Mouse (Mus musculus) MEL (cell line): ENCODE measurements around the gene Sdccag8.

Experiments used
- CHD1 ChIP-seq: IDR thresholded peaks from 2 replicates; pipeline ENCODE4 v1.6.1; 2012; ENCODE audit warnings: low read depth, mild to moderate bottlenecking, inconsistent platforms, low read length, improper control_type of control experiment
- CTCF ChIP-seq, 3 experiments: IDR thresholded peaks in 2 of 3; conservative IDR thresholded peaks in 1 of 3; 2 replicates each; pipeline ENCODE4 v1.5.1; 2011 to 2012; ENCODE audit warnings: low read length in 3 of 3, low read depth in 2 of 3, mild to moderate bottlenecking in 2 of 3, improper control_type of control experiment in 1 of 3, inconsistent platforms in 1 of 3, mixed read lengths in 1 of 3, moderate library complexity in 1 of 3; ENCODE audit not compliant: control insufficient read depth in 1 of 3, insufficient read depth in 1 of 3, poor library complexity in 1 of 3, severe bottlenecking in 1 of 3
- E2F4 ChIP-seq: IDR thresholded peaks from 2 replicates; pipeline ENCODE4 v1.6.1; 2011; ENCODE audit warnings: low read depth, low read length, improper control_type of control experiment, borderline replicate concordance
- ELF1 ChIP-seq: IDR thresholded peaks from 2 replicates; pipeline ENCODE4 v1.6.1; 2014; ENCODE audit warnings: low read depth, mild to moderate bottlenecking, inconsistent platforms, low read length, improper control_type of control experiment, moderate library complexity
- EP300 ChIP-seq, 2 experiments: IDR thresholded peaks; 2 replicates each; pipeline ENCODE4 v1.6.1; 2011; ENCODE audit warnings: improper control_type of control experiment in 2 of 2, low read length in 2 of 2, low read depth in 1 of 2, mild to moderate bottlenecking in 1 of 2
- GATA1 ChIP-seq: IDR thresholded peaks from 2 replicates; pipeline ENCODE4 v1.6.1; 2011; ENCODE audit warnings: low read depth, low read length, improper control_type of control experiment
- JUND ChIP-seq: IDR thresholded peaks from 2 replicates; pipeline ENCODE4 v1.6.1; 2011; ENCODE audit warnings: low read depth, mild to moderate bottlenecking, improper control_type of control experiment, low read length
- NRF1 ChIP-seq: IDR thresholded peaks from 2 replicates; pipeline ENCODE4 v1.6.1; 2014; ENCODE audit warnings: low read depth, mild to moderate bottlenecking, inconsistent platforms, low read length, improper control_type of control experiment, moderate library complexity; ENCODE audit not compliant: poor library complexity, insufficient read depth, severe bottlenecking
- POLR2AphosphoS2 ChIP-seq: IDR thresholded peaks from 2 replicates; pipeline ENCODE4 v1.6.1; 2011; ENCODE audit warnings: low read length, improper control_type of control experiment
- POLR2AphosphoS5 ChIP-seq: IDR thresholded peaks from 2 replicates; pipeline ENCODE4 v1.6.1; 2012; ENCODE audit warnings: low read depth, borderline replicate concordance, mild to moderate bottlenecking, inconsistent platforms, low read length, moderate library complexity, mixed read lengths
- ZNF384 ChIP-seq: IDR thresholded peaks from 2 replicates; pipeline ENCODE4 v1.6.1; 2012; ENCODE audit warnings: low read depth, mild to moderate bottlenecking, inconsistent platforms, low read length, improper control_type of control experiment

- TF ChIP-seq CTCF (IDR thresholded peaks at IDR 0.05 in 2 of 3, conservative IDR thresholded peaks at IDR 0.05 in 1 of 3; ENCODE audit: control insufficient read depth in 1 of 3, insufficient read depth in 1 of 3, low read depth in 2 of 3, low read length in 3 of 3, poor library complexity in 1 of 3, severe bottlenecking in 1 of 3) (no peak), POLR2AphosphoS2 (no peak), CHD1 (no peak), POLR2AphosphoS5 (no peak), JUND (no peak), EP300 (IDR thresholded peaks at IDR 0.05; ENCODE audit: low read depth in 1 of 2, low read length in 2 of 2) (no peak), NRF1 (no peak), ELF1 (no peak), E2F4 (no peak), ZNF384 (no peak), GATA1 (no peak)
Observed at GRCm38 (mm10) chr1:176997254-176997653, 182.8 kb downstream of the Sdccag8 start.
